Mouse (Mus musculus) left cerebral cortex, adult 8-10 months (tissue): ENCODE results near the gene Opalin. TPM values are rescaled to one million over a fixed set of nuclear protein-coding genes. Genes with fewer than 3 reads are reported as not detected.

Experiments
- DNase-seq, 2 experiments: peaks; one replicate each; pipeline ENCODE4 v3.0.0; 2022; ENCODE audit warnings: low spot score in 2 of 2
- total RNA-seq, 4 experiments: library from RNA; stranded (reverse); gene quantifications; 2 replicates each; pipeline ENCODE4 v1.2.4; 2022

The Opalin gene
- total RNA-seq, 4 experiments from 2014 or later, result 16.9 to 18.5 (median 18.1) TPM

- DNase-seq, result no peak
Measured at GRCm38 (mm10) chr19:41015951-41016716, 60.8 kb downstream of the Opalin start.

- DNase-seq, result no peak
Measured at GRCm38 (mm10) chr19:41014003-41014402, 62.9 kb downstream of the Opalin start.

GRCm38 (mm10) chr19:41013591-41013990, 63.3 kb downstream of the Opalin start:
- no peak for DNase-seq

Other genes starting within 250 kb of the Opalin start
- 1 to 10 TPM; 6.4 to 7.8 (median 7.2) TPM for gene Ccnj, start 245.8 kb downstream of the Opalin start, total RNA-seq
- 1 to 10 TPM; 6.4 to 9.5 (median 8.3) TPM for gene Zfp518a, start 182.4 kb downstream of the Opalin start, total RNA-seq
- gene Blnk, start 82.6 kb downstream of the Opalin start, total RNA-seq, result 10 to 100 TPM in 3 of 4 experiments, 1 to 10 TPM in 1; 9.6 to 13.5 (median 10.9) TPM
- not detected for gene Dntt, start 47.8 kb downstream of the Opalin start, total RNA-seq
- gene Tll2, start 129.7 kb upstream of the Opalin start, total RNA-seq, result under 1 TPM; 0.64 to 0.96 (median 0.80) TPM
- 100 to 1,000 TPM; 119 to 131 (median 126) TPM for gene Tm9sf3, start 186.9 kb upstream of the Opalin start, total RNA-seq